Mouse (Mus musculus) spleen, adult 2 months (tissue): Measurements from ENCODE around the gene Gm20765. TPM values are rescaled to one million over a fixed set of nuclear protein-coding genes. Genes with fewer than 3 reads are reported as not detected.

Experiments used
- DNase-seq, 2 experiments: peaks; one replicate each; pipeline versions ENCODE4 v3.0.0 to v3.0.0-alpha.2; 2012 to 2021; ENCODE audit warnings: low spot score in 2 of 2, low read depth in 1 of 2
- H3K27ac ChIP-seq: fragments of 200-500 bp; 2 replicates; pipeline ENCODE4 v1.5.1; 2012; ENCODE audit warnings: low read length, inconsistent platforms; ENCODE audit not compliant: insufficient read depth
- H3K27me3 ChIP-seq: fragments of 200-500 bp; 2 replicates; pipeline ENCODE4 v1.6.1; 2012; ENCODE audit warnings: mild to moderate bottlenecking, moderate library complexity, low read length, inconsistent platforms; ENCODE audit not compliant: control insufficient read depth, insufficient read depth
- H3K36me3 ChIP-seq: fragments of 200-500 bp; 2 replicates; pipeline ENCODE4 v1.6.1; 2012; ENCODE audit warnings: mild to moderate bottlenecking, low read length, inconsistent platforms; ENCODE audit not compliant: control insufficient read depth, insufficient read depth
- H3K4me1 ChIP-seq: fragments of 200-500 bp; 2 replicates; pipeline ENCODE4 v1.6.1; 2011; ENCODE audit warnings: inconsistent platforms; ENCODE audit not compliant: control insufficient read depth, insufficient read depth, insufficient read length
- H3K4me3 ChIP-seq: fragments of 200-500 bp; 2 replicates; pipeline ENCODE4 v1.5.1; 2011; ENCODE audit warnings: mild to moderate bottlenecking, inconsistent platforms; ENCODE audit not compliant: insufficient read depth, insufficient read length; ENCODE audit errors: extremely low read depth
- CTCF ChIP-seq: fragments of 200-500 bp; IDR thresholded peaks from 2 replicates; pipeline ENCODE4 v1.5.1; 2011; ENCODE audit warnings: mild to moderate bottlenecking, inconsistent platforms; ENCODE audit not compliant: insufficient read depth, insufficient read length, insufficient replicate concordance; ENCODE audit errors: extremely low read depth
- POLR2A ChIP-seq: fragments of 200-500 bp; IDR thresholded peaks from 2 replicates; pipeline ENCODE4 v1.6.1; 2011; ENCODE audit warnings: low read depth, low read length, inconsistent platforms
- WGBS: fragments of 180-500 bp; shearing (Covaris S2); methylation state at CpG from one replicate; pipeline ENCODE4 v1.1.7; 2018; 5-methylcytosine and 5-hydroxymethylcytosine counted together
- polyA plus RNA-seq: library from polyadenylated mRNA; depleted of rRNA; stranded (reverse); fragments of >200 nt; gene quantifications from 2 replicates; pipeline ENCODE4 v1.2.3, GENCODE M21; 2012; rRNA removed

Gm20765 gene
- polyA plus RNA-seq, 1 experiment, result not detected

GRCm38 (mm10) chr10:104210268-104210990 is 25.1 kb downstream of the Gm20765 start:
- H3K36me3 ChIP-seq, result no peaks in the 10 kb centered on the region
- WGBS, result 90% methylated on average over 3 of the region's 3 CpGs
- no peaks in the 10 kb centered on the region for H3K27me3 ChIP-seq
- DNase-seq, result no peak
- no peak for TF ChIP-seq CTCF
- TF ChIP-seq POLR2A, result no peak
- H3K4me1 ChIP-seq, result no peaks in the 10 kb centered on the region
- no peak overlapping the region for H3K27ac ChIP-seq
- no peak overlapping the region for H3K4me3 ChIP-seq

- Histone ChIP-seq H3K27ac (no peak overlapping the region), H3K36me3 (no peaks in the 10 kb centered on the region), H3K4me1 (no peaks in the 10 kb centered on the region), H3K27me3 (no peaks in the 10 kb centered on the region), H3K4me3 (no peak overlapping the region)
- TF ChIP-seq CTCF (no peak), POLR2A (no peak)
- WGBS, result 89% methylated on average over 5 of the region's 5 CpGs
- DNase-seq, result no peak
Observed at GRCm38 (mm10) chr10:104214527-104214926, 29.2 kb downstream of the Gm20765 start.

- H3K4me1 ChIP-seq, result no peaks in the 10 kb centered on the region
- DNase-seq, result no peak
- no peaks in the 10 kb centered on the region for H3K36me3 ChIP-seq
- TF ChIP-seq POLR2A, result no peak
- TF ChIP-seq CTCF, result no peak
- WGBS, result 84% methylated on average over 6 of the region's 6 CpGs
- no peak overlapping the region for H3K4me3 ChIP-seq
- H3K27me3 ChIP-seq, result no peaks in the 10 kb centered on the region
- no peak overlapping the region for H3K27ac ChIP-seq
Observed at GRCm38 (mm10) chr10:104220303-104221021, 35.1 kb downstream of the Gm20765 start.

Other genes starting within 250 kb of the Gm20765 start
- not detected in 2 replicates for gene Gm21293, start 42.5 kb upstream of the Gm20765 start, polyA plus RNA-seq
- gene Gm6763, start 34.0 kb upstream of the Gm20765 start, polyA plus RNA-seq, result not detected in 2 replicates
- not detected in 2 replicates for gene Gm8764, start 25.5 kb upstream of the Gm20765 start, polyA plus RNA-seq
- gene Gm21304, start 17.0 kb upstream of the Gm20765 start, polyA plus RNA-seq, result not detected in 2 replicates
- gene Gm21312, start 8.5 kb upstream of the Gm20765 start, polyA plus RNA-seq, result not detected in 2 replicates
- gene Gm4340, start 8.5 kb downstream of the Gm20765 start, polyA plus RNA-seq, result not detected in 2 replicates